Mouse (Mus musculus): ENCODE data around the gene Lancl1. TPM values are rescaled to one million over a fixed set of nuclear protein-coding genes. Genes with fewer than 3 reads are reported as not detected.

The Lancl1 gene
- polyA plus RNA-seq, 1 experiment from 2014 or later, result 164 TPM

GRCm38 (mm10) chr1:66964857-66965256, 73.8 kb downstream of the Lancl1 start:
- Histone ChIP-seq H3K36me3 (replicated peaks) (no peaks in the 10 kb centered on the region), H3K27me3 (replicated peaks) (no peaks in the 10 kb centered on the region), H3K27ac (no peak overlapping the region), H3K4me3 (no peak overlapping the region), H3K4me1 (no peaks in the 10 kb centered on the region), H3K9me3 (no peaks in the 10 kb centered on the region), H3K9ac (no peak overlapping the region), H3K4me2 (no peak overlapping the region)
- WGBS, result 81% methylated on average over 4 of the region's 4 CpGs
- ATAC-seq (replicated peaks), result no peak

- no peak overlapping the region for H3K4me3 ChIP-seq
Observed at GRCm38 (mm10) chr1:66960536-66961243, 78.0 kb downstream of the Lancl1 start.

GRCm38 (mm10) chr1:66957361-66957760, 81.3 kb downstream of the Lancl1 start:
- Histone ChIP-seq H3K27me3 (replicated peaks) (no peaks in the 10 kb centered on the region), H3K9me3 (peaks cover 6% of the 10 kb centered on the region; the same call in 1 of the 2 replicates), H3K4me2 (no peak overlapping the region), H3K27ac (no peak overlapping the region), H3K4me1 (no peaks in the 10 kb centered on the region), H3K9ac (no peak overlapping the region), H3K36me3 (replicated peaks) (no peaks in the 10 kb centered on the region), H3K4me3 (no peak overlapping the region)
- WGBS, result 92% methylated on average over 3 of the region's 3 CpGs
- ATAC-seq (replicated peaks), result no peak

More at GRCm38 (mm10) chr1:66960536-66961243, 78.0 kb downstream of the Lancl1 start:
- Histone ChIP-seq H3K27me3 (replicated peaks) (no peaks in the 10 kb centered on the region), H3K27ac (no peak overlapping the region), H3K9ac (no peak overlapping the region), H3K9me3 (peaks cover 5% of the 10 kb centered on the region; the same call in 1 of the 2 replicates), H3K4me1 (no peaks in the 10 kb centered on the region), H3K36me3 (replicated peaks) (no peaks in the 10 kb centered on the region), H3K4me2 (no peak overlapping the region)
- 40% methylated on average over 8 of the region's 8 CpGs for WGBS
- no peak for ATAC-seq (replicated peaks)

GRCm38 (mm10) chr1:66951086-66951485, 87.6 kb downstream of the Lancl1 start:
- 79% methylated on average over 3 of the region's 3 CpGs for WGBS
- H3K9me3 ChIP-seq, result peaks cover 5% of the 10 kb centered on the region; the same call in 1 of the 2 replicates
- no peak for ATAC-seq (replicated peaks)
- no peaks in the 10 kb centered on the region for H3K36me3 ChIP-seq (replicated peaks)
- no peak overlapping the region for H3K27ac ChIP-seq
- H3K27me3 ChIP-seq (replicated peaks), result no peaks in the 10 kb centered on the region
- no peak overlapping the region for H3K4me2 ChIP-seq
- no peaks in the 10 kb centered on the region for H3K4me1 ChIP-seq
- H3K4me3 ChIP-seq, result no peak overlapping the region
- no peak overlapping the region for H3K9ac ChIP-seq

Other genes starting within 250 kb of the Lancl1 start
- gene Kansl1l, start 221.3 kb downstream of the Lancl1 start, polyA plus RNA-seq (2015; fragmentation: Nextera tagmentation; extraction: Ambion mirVana), result 11.7 and 13.1 TPM in 2 replicates
- 34.6 and 39.7 TPM in 2 replicates for gene Acadl, start 175.6 kb downstream of the Lancl1 start, polyA plus RNA-seq (2015; fragmentation: Nextera tagmentation; extraction: Ambion mirVana)
- gene Myl1, start 93.5 kb downstream of the Lancl1 start, polyA plus RNA-seq (2015; fragmentation: Nextera tagmentation; extraction: Ambion mirVana), result 0.66 and 0.81 TPM in 2 replicates
- 0.37 and 0.43 TPM in 2 replicates for gene Cps1, start 84.2 kb upstream of the Lancl1 start, polyA plus RNA-seq (2015; fragmentation: Nextera tagmentation; extraction: Ambion mirVana)